Mouse (Mus musculus) liver, adult 2 months (tissue): ENCODE data around the gene Adamtsl2. TPM values are rescaled to one million over a fixed set of nuclear protein-coding genes. Genes with fewer than 3 reads are reported as not detected.

Source experiments
- DNase-seq: peaks from one replicate; pipeline ENCODE4 v3.0.0-alpha.2; 2011; ENCODE audit warnings: low read depth, low spot score; ENCODE audit errors: extremely low read depth
- H3K27ac ChIP-seq: fragments of 200-500 bp; replicated peaks from 2 replicates; pipeline ENCODE4 v1.5.1; 2012; ENCODE audit warnings: low read depth, mild to moderate bottlenecking, control low read depth, inconsistent platforms, low read length; ENCODE audit not compliant: insufficient read depth
- H3K27me3 ChIP-seq: fragments of 200-500 bp; 2 replicates; pipeline ENCODE4 v1.6.1; 2012; ENCODE audit warnings: mild to moderate bottlenecking, moderate library complexity, low read length, inconsistent platforms; ENCODE audit not compliant: control insufficient read depth, insufficient read depth
- H3K36me3 ChIP-seq: fragments of 200-500 bp; 2 replicates; pipeline ENCODE4 v1.6.1; 2012; ENCODE audit warnings: low read length, inconsistent platforms; ENCODE audit not compliant: control insufficient read depth, insufficient read depth
- H3K4me1 ChIP-seq: fragments of 200-500 bp; 2 replicates; pipeline ENCODE4 v1.6.1; 2011; ENCODE audit warnings: low read length; ENCODE audit not compliant: control insufficient read depth, insufficient read depth
- H3K4me3 ChIP-seq: fragments of 200-500 bp; 2 replicates; pipeline ENCODE4 v1.5.1; 2011; ENCODE audit warnings: low read depth, mild to moderate bottlenecking, control low read depth, low read length, moderate library complexity; ENCODE audit not compliant: insufficient read depth
- H3K79me2 ChIP-seq: fragments of 200-500 bp; 2 replicates; pipeline ENCODE4 v1.6.1; 2012; ENCODE audit warnings: inconsistent platforms, mild to moderate bottlenecking, low read length, moderate library complexity; ENCODE audit not compliant: control insufficient read depth, insufficient read depth
- H3K9ac ChIP-seq: fragments of 200-500 bp; 2 replicates; pipeline ENCODE4 v1.6.1; 2012; ENCODE audit warnings: low read depth, mild to moderate bottlenecking, control low read depth, inconsistent platforms, low read length
- CTCF ChIP-seq: fragments of 200-500 bp; IDR thresholded peaks from 2 replicates; pipeline ENCODE4 v1.5.1; 2011; ENCODE audit warnings: low read depth, low read length, control low read depth
- POLR2A ChIP-seq: fragments of 200-500 bp; IDR thresholded peaks from 2 replicates; pipeline ENCODE4 v1.6.1; 2011; ENCODE audit warnings: low read length, control low read depth; ENCODE audit not compliant: insufficient read depth; ENCODE audit errors: extremely low read depth
- WGBS: fragments of 180-500 bp; shearing (Covaris S2); methylation state at CpG from one replicate; pipeline ENCODE4 v1.1.7; 2018; 5-methylcytosine and 5-hydroxymethylcytosine counted together
- polyA plus RNA-seq: library from polyadenylated mRNA; depleted of rRNA; stranded (reverse); fragments of >200 nt; gene quantifications from 2 replicates; pipeline ENCODE4 v1.2.3, GENCODE M21; 2012
- total RNA-seq: library from RNA; depleted of rRNA; stranded (reverse); fragments of >200 nt; gene quantifications from 2 replicates; pipeline ENCODE4 v1.2.3, GENCODE M21; 2014

Gene Adamtsl2
- total and polyA plus RNA-seq, 2 experiments = 3.5 to 4.4 TPM

GRCm38 (mm10) chr2:27108144-27108543, 29.0 kb downstream of the Adamtsl2 start:
- no peaks in the 10 kb centered on the region for H3K27me3 ChIP-seq
- no peak for DNase-seq
- H3K79me2 ChIP-seq = no peaks in the 10 kb centered on the region
- no peaks in the 10 kb centered on the region for H3K36me3 ChIP-seq
- H3K27ac ChIP-seq = no peak overlapping the region
- 72% methylated on average over 2 of the region's 2 CpGs for WGBS
- no peaks in the 10 kb centered on the region for H3K4me1 ChIP-seq
- no peak overlapping the region for H3K4me3 ChIP-seq
- no peak for TF ChIP-seq CTCF
- TF ChIP-seq POLR2A = no peak
- H3K9ac ChIP-seq = no peak overlapping the region

- WGBS = 89% methylated on average over 5 of the region's 5 CpGs
- no peaks in the 10 kb centered on the region for H3K27me3 ChIP-seq
- H3K79me2 ChIP-seq = no peaks in the 10 kb centered on the region
- H3K4me1 ChIP-seq = no peaks in the 10 kb centered on the region
- no peaks in the 10 kb centered on the region for H3K36me3 ChIP-seq
- no peak overlapping the region for H3K27ac ChIP-seq
- DNase-seq = no peak
- no peak overlapping the region for H3K4me3 ChIP-seq
- no peak overlapping the region for H3K9ac ChIP-seq
- TF ChIP-seq POLR2A = no peak
- TF ChIP-seq CTCF = no peak
These were observed 29.9 kb downstream of the Adamtsl2 start for GRCm38 (mm10) chr2:27109052-27109451.

GRCm38 (mm10) chr2:27112585-27112984, 33.4 kb downstream of the Adamtsl2 start:
- no peak overlapping the region for H3K9ac ChIP-seq
- H3K27me3 ChIP-seq = no peaks in the 10 kb centered on the region
- 74% methylated on average over 20 of the region's 20 CpGs for WGBS
- DNase-seq = no peak
- no peak overlapping the region for H3K27ac ChIP-seq
- H3K36me3 ChIP-seq = no peaks in the 10 kb centered on the region
- H3K4me1 ChIP-seq = no peaks in the 10 kb centered on the region
- no peak for TF ChIP-seq POLR2A
- TF ChIP-seq CTCF = no peak
- H3K79me2 ChIP-seq = no peaks in the 10 kb centered on the region
- no peak overlapping the region for H3K4me3 ChIP-seq

GRCm38 (mm10) chr2:27114169-27114568, 35.0 kb downstream of the Adamtsl2 start:
- H3K4me3 ChIP-seq = no peak overlapping the region
- no peaks in the 10 kb centered on the region for H3K79me2 ChIP-seq
- no peak overlapping the region for H3K9ac ChIP-seq
- no peaks in the 10 kb centered on the region for H3K36me3 ChIP-seq
- 89% methylated on average over 10 of the region's 10 CpGs for WGBS
- no peak overlapping the region for H3K27ac ChIP-seq
- TF ChIP-seq CTCF (no peak), POLR2A (no peak)
- DNase-seq = no peak
- H3K4me1 ChIP-seq = no peaks in the 10 kb centered on the region
- no peaks in the 10 kb centered on the region for H3K27me3 ChIP-seq

- H3K4me3 ChIP-seq = no peak overlapping the region
- no peaks in the 10 kb centered on the region for H3K4me1 ChIP-seq
- no peaks in the 10 kb centered on the region for H3K27me3 ChIP-seq
- H3K36me3 ChIP-seq = no peaks in the 10 kb centered on the region
- no peak overlapping the region for H3K9ac ChIP-seq
- WGBS = 17% methylated on average over 4 of the region's 4 CpGs
- TF ChIP-seq POLR2A = no peak
- TF ChIP-seq CTCF = no peak
- no peak for DNase-seq
- no peak overlapping the region for H3K27ac ChIP-seq
- no peaks in the 10 kb centered on the region for H3K79me2 ChIP-seq
These were observed 39.3 kb downstream of the Adamtsl2 start for GRCm38 (mm10) chr2:27118452-27118851.

GRCm38 (mm10) chr2:27119766-27120165, 40.6 kb downstream of the Adamtsl2 start:
- Histone ChIP-seq H3K4me3 (no peak overlapping the region), H3K9ac (no peak overlapping the region), H3K4me1 (no peaks in the 10 kb centered on the region), H3K27me3 (no peaks in the 10 kb centered on the region), H3K79me2 (no peaks in the 10 kb centered on the region), H3K36me3 (no peaks in the 10 kb centered on the region), H3K27ac (no peak overlapping the region)
- no peak for DNase-seq
- whole genome bisulfite sequencing = 85% methylated on average over 2 of the region's 2 CpGs
- TF ChIP-seq CTCF (no peak), POLR2A (no peak)
